Mouse (Mus musculus) heart, postnatal 0 days (tissue): Measurements from ENCODE around the gene Asap2. TPM values are rescaled to one million over a fixed set of nuclear protein-coding genes. Genes with fewer than 3 reads are reported as not detected.

Experiments
- ATAC-seq: fragments of 200-750 bp; cut with Nextera tagmentation; 2 replicates; pipeline ENCODE4 v1.8.0; 2017; ENCODE audit warnings: low read depth, moderate number of reproducible peaks, moderate library complexity; ENCODE audit not compliant: insufficient read depth
- DNase-seq: peaks from one replicate; pipeline ENCODE4 v3.0.0-alpha.2; 2016; ENCODE audit warnings: low spot score
- H3K27ac ChIP-seq: fragments of 300-500 bp; sonication (generic); 2 replicates; pipeline ENCODE4 v1.5.1; 2014; ENCODE audit warnings: low read depth, mild to moderate bottlenecking
- H3K27me3 ChIP-seq: fragments of 300-500 bp; sonication (generic); 2 replicates; pipeline ENCODE4 v1.6.1; 2014; ENCODE audit warnings: low read length, mixed read lengths; ENCODE audit not compliant: control insufficient read depth, insufficient read depth
- H3K36me3 ChIP-seq: fragments of 300-500 bp; sonication (generic); replicated peaks from 2 replicates; pipeline ENCODE4 v1.6.1; 2014; ENCODE audit warnings: low read length, mixed read lengths; ENCODE audit not compliant: control insufficient read depth, insufficient read depth
- H3K4me1 ChIP-seq: fragments of 300-500 bp; sonication (generic); 2 replicates; pipeline ENCODE4 v1.6.1; 2014; ENCODE audit warnings: antibody characterized with exemption; ENCODE audit not compliant: control insufficient read depth, insufficient read depth
- H3K4me2 ChIP-seq: fragments of 300-500 bp; sonication (generic); 2 replicates; pipeline ENCODE4 v1.6.1; 2014; ENCODE audit warnings: low read depth, mild to moderate bottlenecking, low read length, moderate library complexity
- H3K4me3 ChIP-seq: fragments of 300-500 bp; sonication (generic); 2 replicates; pipeline ENCODE4 v1.5.1; 2014; ENCODE audit warnings: low read depth, low read length
- H3K9ac ChIP-seq: fragments of 300-500 bp; sonication (generic); replicated peaks from 2 replicates; pipeline ENCODE4 v1.6.1; 2014; ENCODE audit warnings: low read depth, low read length, mixed read lengths
- H3K9me3 ChIP-seq: fragments of 300-500 bp; sonication (generic); replicated peaks from 2 replicates; pipeline ENCODE4 v1.6.1; 2016; ENCODE audit warnings: low read length; ENCODE audit not compliant: control insufficient read depth
- CTCF ChIP-seq: IDR thresholded peaks from 2 replicates; pipeline ENCODE4 v1.5.1; 2016; ENCODE audit warnings: antibody characterized with exemption, control low read depth, low read depth
- EP300 ChIP-seq: IDR thresholded peaks from 2 replicates; pipeline ENCODE4 v1.6.1; 2016; ENCODE audit warnings: antibody characterized with exemption, low read depth
- WGBS: fragments of 180-500 bp; shearing (Covaris S2); extraction: QIAGEN DNeasy Blood & Tissue Kit; methylation state at CpG from one replicate; pipeline ENCODE4 v1.1.7; 2014; 5-methylcytosine and 5-hydroxymethylcytosine counted together
- polyA plus RNA-seq: library from polyadenylated mRNA; unstranded; fragments of >200 nt; fragmentation: Nextera tagmentation; extraction: Ambion mirVana; gene quantifications from 2 replicates; pipeline ENCODE4 v1.2.1, GENCODE M21; 2015
- total RNA-seq: library from RNA; depleted of rRNA; stranded (reverse); fragments of >200 nt; gene quantifications from 2 replicates; pipeline ENCODE4 v1.2.3, GENCODE M21; 2014; ENCODE audit warnings: low replicate concordance

The Asap2 gene
- total and polyA plus RNA-seq, 2 experiments from 2014 or later: 4.1 to 9.6 TPM

DNA sequence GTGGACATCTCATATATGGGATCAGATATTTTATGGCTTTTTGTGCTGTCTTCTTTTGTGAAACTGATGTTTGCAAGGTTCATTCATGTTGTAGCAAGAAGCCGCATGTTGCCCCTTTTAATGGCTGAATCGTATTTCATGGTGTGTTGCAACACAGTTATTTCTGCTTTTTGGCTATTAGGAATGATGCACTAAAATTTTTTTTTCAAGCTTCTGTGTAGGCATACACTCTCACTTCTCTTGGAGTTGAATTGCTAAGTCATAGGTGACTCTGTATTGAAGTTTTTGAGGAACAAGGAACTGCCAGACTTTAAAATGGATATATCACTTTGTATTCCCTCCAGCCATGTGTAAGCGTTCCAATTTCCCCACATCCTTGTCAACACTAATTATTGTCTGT lies 132.6 kb downstream of the Asap2 start:
- TF ChIP-seq CTCF (no peak), EP300 (no peak)
- Histone ChIP-seq H3K9ac (no peak overlapping the region), H3K4me2 (no peak overlapping the region), H3K4me1 (peaks cover 21% of the 10 kb centered on the region), H3K27me3 (no peaks in the 10 kb centered on the region), H3K36me3 (no peaks in the 10 kb centered on the region), H3K27ac (no peak overlapping the region), H3K9me3 (no peaks in the 10 kb centered on the region), H3K4me3 (no peak overlapping the region)
- WGBS: 81% methylated on average over 3 of the region's 3 CpGs
- no peak for DNase-seq
- ATAC-seq: no peak

- Histone ChIP-seq H3K4me2 (no peak overlapping the region), H3K27ac (no peak overlapping the region), H3K9ac (no peak overlapping the region), H3K4me1 (peaks cover 24% of the 10 kb centered on the region), H3K27me3 (no peaks in the 10 kb centered on the region), H3K36me3 (no peaks in the 10 kb centered on the region), H3K4me3 (no peak overlapping the region), H3K9me3 (no peaks in the 10 kb centered on the region)
- DNase-seq (no peak), ATAC-seq (no peak)
- no peak for TF ChIP-seq EP300
- TF ChIP-seq CTCF: no peak
- 67% methylated on average over 5 of the region's 5 CpGs for WGBS
Measured at GRCm38 (mm10) chr12:21123647-21124046, 133.4 kb downstream of the Asap2 start.

DNA sequence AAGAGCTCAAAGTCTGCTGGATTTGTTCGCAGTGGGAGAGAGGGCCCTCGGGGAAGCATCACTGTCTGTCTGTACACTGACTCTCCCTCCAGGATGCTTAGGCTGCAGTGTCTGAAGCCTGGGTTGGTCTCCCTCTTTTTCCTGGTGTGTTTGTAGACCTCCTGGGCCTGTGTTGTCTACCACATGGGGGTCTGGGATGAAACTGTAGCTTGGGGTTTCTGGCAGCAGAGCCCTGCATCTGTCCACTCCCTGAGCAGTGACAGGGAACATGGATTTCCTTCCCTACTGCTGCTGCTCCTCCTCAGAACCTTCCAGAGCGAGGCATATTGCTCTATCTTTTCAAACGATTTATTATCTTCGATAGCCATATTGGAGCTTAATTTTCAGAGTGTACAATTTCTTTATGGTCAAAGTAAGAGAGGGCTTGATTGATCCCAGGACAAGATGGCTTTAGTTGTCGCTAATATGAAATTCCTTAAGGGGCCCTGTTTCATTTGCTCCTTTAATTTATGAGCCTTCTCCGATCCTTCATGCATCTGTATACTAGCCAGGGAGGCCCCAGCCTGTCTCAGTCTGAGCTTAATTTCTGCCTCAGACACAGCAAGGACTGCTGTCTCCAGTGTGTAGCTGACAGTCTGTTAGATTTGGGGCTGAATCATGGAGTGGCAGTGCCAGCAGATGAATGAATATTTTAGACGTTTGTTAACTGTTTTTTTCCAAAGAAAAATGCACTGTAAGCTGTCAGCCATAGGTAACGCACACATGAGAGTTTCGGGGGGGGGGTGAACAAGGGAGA lies 135.6 kb downstream of the Asap2 start:
- Histone ChIP-seq H3K27ac (peak overlapping the region; percentile 30; the same call in 1 of the 2 replicates), H3K4me3 (no peak overlapping the region), H3K9me3 (no peaks in the 10 kb centered on the region), H3K4me1 (peaks cover 22% of the 10 kb centered on the region), H3K4me2 (no peak overlapping the region), H3K27me3 (no peaks in the 10 kb centered on the region), H3K9ac (no peak overlapping the region), H3K36me3 (no peaks in the 10 kb centered on the region)
- TF ChIP-seq EP300: no peak
- TF ChIP-seq CTCF: no peak
- DNase-seq (no peak), ATAC-seq (no peak)
- 68% methylated on average over 10 of the region's 10 CpGs for WGBS

DNA sequence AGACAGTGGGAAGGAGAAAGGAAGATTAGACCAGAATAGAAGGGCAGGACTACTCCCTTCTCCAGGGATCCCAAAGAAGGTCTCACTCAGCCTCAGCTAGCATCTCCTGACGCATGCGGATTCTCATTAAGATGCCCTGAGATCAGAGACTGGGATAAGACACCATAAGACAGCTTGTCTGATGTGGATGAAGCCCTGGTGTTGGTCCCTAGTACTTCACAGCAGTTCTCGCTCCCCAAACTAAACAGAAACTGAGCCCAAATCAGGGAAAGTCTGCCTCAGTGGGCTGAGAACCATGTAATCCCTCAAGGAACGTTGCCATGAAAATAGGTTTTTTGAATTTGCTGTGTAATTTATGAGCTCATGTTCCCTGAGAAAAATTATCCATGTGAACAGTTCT lies 136.3 kb downstream of the Asap2 start:
- Histone ChIP-seq H3K4me1 (peaks cover 22% of the 10 kb centered on the region), H3K4me3 (no peak overlapping the region), H3K4me2 (no peak overlapping the region), H3K36me3 (no peaks in the 10 kb centered on the region), H3K27me3 (no peaks in the 10 kb centered on the region), H3K27ac (no peak overlapping the region), H3K9ac (no peak overlapping the region), H3K9me3 (no peaks in the 10 kb centered on the region)
- DNase-seq (no peak), ATAC-seq (no peak)
- 91% methylated on average over 4 of the region's 4 CpGs for WGBS
- TF ChIP-seq CTCF (no peak), EP300 (no peak)

GRCm38 (mm10) chr12:21128930-21129869 lies 138.9 kb downstream of the Asap2 start:
- Histone ChIP-seq H3K4me2 (peak overlapping the region; percentile 5; the same call in 1 of the 2 replicates), H3K4me3 (no peak overlapping the region), H3K27me3 (no peaks in the 10 kb centered on the region), H3K36me3 (no peaks in the 10 kb centered on the region), H3K9ac (no peak overlapping the region), H3K27ac (peak overlapping the region; percentile 64), H3K9me3 (no peaks in the 10 kb centered on the region), H3K4me1 (peaks cover 38% of the 10 kb centered on the region)
- TF ChIP-seq EP300 (no peak), CTCF (no peak)
- WGBS: 68% methylated on average over 9 of the region's 9 CpGs
- ATAC-seq: peak; percentile 32; the same call in 1 of the 2 replicates
- DNase-seq: peak; percentile 45
